Mouse (Mus musculus) midbrain, embryonic 11.5 days (tissue): ENCODE data around the gene Cep97. TPM values are rescaled to one million over a fixed set of nuclear protein-coding genes. Genes with fewer than 3 reads are reported as not detected.
A peak's percentile ranks its signal among the peaks of the same experiment; 100 is the strongest.
"Not testable (repeated sequence)": the region's sequence is repeated elsewhere in the genome, so short reads cannot be mapped to it uniquely, and the experiment has no call there.

Experiments
- ATAC-seq: fragments of 200-750 bp; cut with Nextera tagmentation; 2 replicates; pipeline ENCODE4 v1.8.0; 2017; ENCODE audit warnings: moderate TSS enrichment, moderate library complexity; ENCODE audit not compliant: low FRiP score
- DNase-seq: peaks from one replicate; pipeline ENCODE4 v3.0.0; 2015; ENCODE audit warnings: low spot score; ENCODE audit errors: missing footprints
- H3K27ac ChIP-seq: fragments of 300-500 bp; sonication (generic); 2 replicates; pipeline ENCODE4 v1.5.1; 2014; ENCODE audit warnings: low read depth, low read length
- H3K27me3 ChIP-seq: fragments of 300-500 bp; sonication (generic); 2 replicates; pipeline ENCODE4 v1.6.1; 2014; ENCODE audit warnings: mild to moderate bottlenecking, low read length, moderate library complexity, mixed read lengths; ENCODE audit not compliant: control insufficient read depth, insufficient read depth
- H3K36me3 ChIP-seq: fragments of 300-500 bp; sonication (generic); 2 replicates; pipeline ENCODE4 v1.6.1; 2014; ENCODE audit warnings: mild to moderate bottlenecking, low read length, moderate library complexity, mixed read lengths; ENCODE audit not compliant: control insufficient read depth, insufficient read depth
- H3K4me1 ChIP-seq: fragments of 300-500 bp; sonication (generic); 2 replicates; pipeline ENCODE4 v1.6.1; 2014; ENCODE audit warnings: low read length; ENCODE audit not compliant: control insufficient read depth, insufficient read depth
- H3K4me2 ChIP-seq: fragments of 300-500 bp; sonication (generic); 2 replicates; pipeline ENCODE4 v1.6.1; 2014; ENCODE audit warnings: mild to moderate bottlenecking, moderate library complexity
- H3K4me3 ChIP-seq: fragments of 300-500 bp; sonication (generic); 2 replicates; pipeline ENCODE4 v1.5.1; 2014; ENCODE audit warnings: low read depth, low read length
- H3K9ac ChIP-seq: fragments of 300-500 bp; sonication (generic); 2 replicates; pipeline ENCODE4 v1.6.1; 2014; ENCODE audit warnings: low read length
- H3K9me3 ChIP-seq: fragments of 300-500 bp; sonication (generic); 2 replicates; pipeline ENCODE4 v1.6.1; 2016; ENCODE audit warnings: low read length; ENCODE audit not compliant: control insufficient read depth
- WGBS: fragments of 180-500 bp; shearing (Covaris S2); extraction: QIAGEN DNeasy Blood & Tissue Kit; methylation state at CpG from one replicate; pipeline ENCODE4 v1.1.7; 2014; 5-methylcytosine and 5-hydroxymethylcytosine counted together
- polyA plus RNA-seq: library from polyadenylated mRNA; unstranded; fragments of >200 nt; fragmentation: Nextera tagmentation; extraction: Ambion mirVana; gene quantifications from 2 replicates; pipeline ENCODE4 v1.2.1, GENCODE M21; 2014

The Cep97 gene
- polyA plus RNA-seq, 1 experiment from 2014 or later: 18.3 TPM

GRCm38 (mm10) chr16:55967221-55967620, 32.6 kb upstream of the Cep97 start:
- ATAC-seq (no peak), DNase-seq (peak; percentile 83)
- Histone ChIP-seq H3K4me3 (peak overlapping the region; percentile 91), H3K4me2 (peak overlapping the region; percentile 95), H3K27me3 (no peaks in the 10 kb centered on the region), H3K27ac (no peak overlapping the region), H3K9me3 (no peaks in the 10 kb centered on the region), H3K4me1 (peaks cover 6% of the 10 kb centered on the region), H3K9ac (peak overlapping the region; percentile 97), H3K36me3 (peaks cover 16% of the 10 kb centered on the region)
- 51% methylated on average over 1 of the region's 1 CpGs for WGBS

- no peaks in the 10 kb centered on the region for H3K27me3 ChIP-seq
- H3K4me1 ChIP-seq: peaks cover 6% of the 10 kb centered on the region
- H3K27ac ChIP-seq: peak within 1 kb of the TSS; percentile 68
- peak within 1 kb of the TSS; percentile 91 for H3K4me3 ChIP-seq
- peak within 1 kb of the TSS; percentile 97 for H3K9ac ChIP-seq
- peak within 1 kb of the TSS; percentile 95 for H3K4me2 ChIP-seq
- ATAC-seq: peak; percentile 94
- peaks cover 12% of the 10 kb centered on the region for H3K36me3 ChIP-seq
- H3K9me3 ChIP-seq: no peaks in the 10 kb centered on the region
- WGBS: under 1% methylated on average over 42 of the region's 42 CpGs
- peak; percentile 99 for DNase-seq
These were observed 31.7 kb upstream of the Cep97 start, which contains the start of gene Rpl24 for GRCm38 (mm10) chr16:55966212-55966871. Gene Rpl24 (plus strand): TSS chr16:55966275.

GRCm38 (mm10) chr16:55964126-55964949, 29.7 kb upstream of the Cep97 start:
- Histone ChIP-seq H3K9me3 (no peaks in the 10 kb centered on the region), H3K27me3 (no peaks in the 10 kb centered on the region), H3K4me2 (no peak overlapping the region), H3K27ac (no peak overlapping the region), H3K4me1 (peaks cover 6% of the 10 kb centered on the region), H3K9ac (no peak overlapping the region), H3K36me3 (peaks cover under 1% of the 10 kb centered on the region; the same call in 1 of the 2 replicates), H3K4me3 (no peak overlapping the region)
- DNase-seq: peak; percentile 86
- 59% methylated on average over 4 of the region's 4 CpGs for WGBS
- no peak for ATAC-seq

- not testable (repeated sequence) for H3K36me3 ChIP-seq, H3K4me2 ChIP-seq, ATAC-seq, H3K27me3 ChIP-seq, H3K9me3 ChIP-seq, H3K4me3 ChIP-seq, H3K4me1 ChIP-seq, H3K27ac ChIP-seq, H3K9ac ChIP-seq, DNase-seq
- WGBS: 93% methylated on average over 6 of the region's 11 CpGs
These were observed 28.4 kb upstream of the Cep97 start for GRCm38 (mm10) chr16:55963068-55963467.

GRCm38 (mm10) chr16:55954196-55954595, 19.5 kb upstream of the Cep97 start:
- H3K4me1 ChIP-seq, H3K4me3 ChIP-seq, H3K9ac ChIP-seq, ATAC-seq, H3K27ac ChIP-seq, H3K27me3 ChIP-seq, H3K36me3 ChIP-seq, H3K9me3 ChIP-seq, H3K4me2 ChIP-seq: not testable (repeated sequence)
- 93% methylated on average over 9 of the region's 9 CpGs for WGBS
- peak; percentile 6 for DNase-seq

GRCm38 (mm10) chr16:55952771-55953170, 18.1 kb upstream of the Cep97 start:
- DNase-seq (peak; percentile 61), ATAC-seq (no peak)
- no peak overlapping the region for H3K9ac ChIP-seq
- no peaks in the 10 kb centered on the region for H3K36me3 ChIP-seq
- H3K4me1 ChIP-seq: no peaks in the 10 kb centered on the region
- no peak overlapping the region for H3K27ac ChIP-seq
- no peaks in the 10 kb centered on the region for H3K9me3 ChIP-seq
- H3K4me3 ChIP-seq: no peak overlapping the region
- H3K4me2 ChIP-seq: no peak overlapping the region
- H3K27me3 ChIP-seq: no peaks in the 10 kb centered on the region

- H3K4me3 ChIP-seq: no peak overlapping the region
- H3K9ac ChIP-seq: no peak overlapping the region
- no peak overlapping the region for H3K27ac ChIP-seq
- H3K4me2 ChIP-seq: no peak overlapping the region
- DNase-seq (peak; percentile 12), ATAC-seq (0 out of 2 replicates have a peak, but pooled peaks have one; percentile 35)
- no peaks in the 10 kb centered on the region for H3K9me3 ChIP-seq
- no peaks in the 10 kb centered on the region for H3K27me3 ChIP-seq
- no peaks in the 10 kb centered on the region for H3K36me3 ChIP-seq
- H3K4me1 ChIP-seq: no peaks in the 10 kb centered on the region
- WGBS: 83% methylated on average over 7 of the region's 7 CpGs
These were observed 17.1 kb upstream of the Cep97 start for GRCm38 (mm10) chr16:55951679-55952327.

- WGBS: 48% methylated on average over 19 of the region's 19 CpGs
- no peak overlapping the region for H3K9ac ChIP-seq
- H3K36me3 ChIP-seq: no peaks in the 10 kb centered on the region
- no peak overlapping the region for H3K4me2 ChIP-seq
- no peak overlapping the region for H3K4me3 ChIP-seq
- H3K9me3 ChIP-seq: no peaks in the 10 kb centered on the region
- DNase-seq (peak; percentile 99), ATAC-seq (peak; percentile 63)
- H3K27me3 ChIP-seq: no peaks in the 10 kb centered on the region
- H3K4me1 ChIP-seq: no peaks in the 10 kb centered on the region
- no peak overlapping the region for H3K27ac ChIP-seq
These were observed 16.5 kb upstream of the Cep97 start for GRCm38 (mm10) chr16:55950946-55951678.
